Mouse (Mus musculus): ENCODE data around the gene Dbr1. TPM values are rescaled to one million over a fixed set of nuclear protein-coding genes. Genes with fewer than 3 reads are reported as not detected.
A peak's percentile ranks its signal among the peaks of the same experiment; 100 is the strongest.

Gene Dbr1
- polyA plus RNA-seq, 1 experiment from 2014 or later: 26.2 TPM

GRCm38 (mm10) chr9:99624117-99624516 is 48.5 kb downstream of the Dbr1 start:
- no peak for ATAC-seq (ENCODE audit: low FRiP score, low TSS enrichment)
- no peak overlapping the region for H3K4me2 ChIP-seq (ENCODE audit: low read length)
- H3K27me3 ChIP-seq (ENCODE audit: control insufficient read depth, insufficient read depth, low read length): no peaks in the 10 kb centered on the region
- DNase-seq: no peak
- peaks cover 7% of the 10 kb centered on the region; the same call in 1 of the 2 replicates for H3K4me1 ChIP-seq (ENCODE audit: control insufficient read depth, insufficient read depth, low read length)
- H3K27ac ChIP-seq (replicated peaks; ENCODE audit: low read depth, low read length): no peak overlapping the region
- H3K36me3 ChIP-seq (ENCODE audit: control insufficient read depth, insufficient read depth, low read length): no peaks in the 10 kb centered on the region
- 81% methylated on average over 6 of the region's 6 CpGs for WGBS
- H3K9me3 ChIP-seq (ENCODE audit: control insufficient read depth, low read length): no peaks in the 10 kb centered on the region
- H3K4me3 ChIP-seq (replicated peaks; ENCODE audit: low read depth, low read length): no peak overlapping the region
- no peak overlapping the region for H3K9ac ChIP-seq (replicated peaks; ENCODE audit: low read length)

GRCm38 (mm10) chr9:99628581-99628980 is 53.0 kb downstream of the Dbr1 start:
- peak overlapping the region; percentile 59; the same call in 1 of the 2 replicates for H3K4me3 ChIP-seq (replicated peaks; ENCODE audit: low read depth, low read length)
- DNase-seq: no peak

GRCm38 (mm10) chr9:99629281-99630011 is 53.8 kb downstream of the Dbr1 start, which contains the start of gene Dzip1l:
Gene Dzip1l, plus strand, starts transcription at chr9:99629496.
- H3K4me3 ChIP-seq (replicated peaks; ENCODE audit: low read depth, low read length): peak within 1 kb of the TSS; percentile 59
- 0% methylated on average over 44 of the region's 44 CpGs for WGBS
- H3K4me2 ChIP-seq (ENCODE audit: low read length): peak within 1 kb of the TSS; percentile 88
- no peaks in the 10 kb centered on the region for H3K27me3 ChIP-seq (ENCODE audit: control insufficient read depth, insufficient read depth, low read length)
- H3K4me1 ChIP-seq (ENCODE audit: control insufficient read depth, insufficient read depth, low read length): peaks cover 22% of the 10 kb centered on the region
- H3K27ac ChIP-seq (replicated peaks; ENCODE audit: low read depth, low read length): peak within 1 kb of the TSS; percentile 77
- no peaks in the 10 kb centered on the region for H3K9me3 ChIP-seq (ENCODE audit: control insufficient read depth, low read length)
- no peaks in the 10 kb centered on the region for H3K36me3 ChIP-seq (ENCODE audit: control insufficient read depth, insufficient read depth, low read length)
- peak within 1 kb of the TSS; percentile 70 for H3K9ac ChIP-seq (replicated peaks; ENCODE audit: low read length)
- DNase-seq (peak; percentile 90), ATAC-seq (ENCODE audit: low FRiP score, low TSS enrichment) (peak; percentile 91)

More at GRCm38 (mm10) chr9:99628581-99628980, 53.0 kb downstream of the Dbr1 start:
- no peak overlapping the region for H3K27ac ChIP-seq (replicated peaks; ENCODE audit: low read depth, low read length)
- no peak for ATAC-seq (ENCODE audit: low FRiP score, low TSS enrichment)
- H3K4me1 ChIP-seq (ENCODE audit: control insufficient read depth, insufficient read depth, low read length): peaks cover 22% of the 10 kb centered on the region
- H3K9ac ChIP-seq (replicated peaks; ENCODE audit: low read length): peak overlapping the region; percentile 70; the same call in 1 of the 2 replicates
- no peaks in the 10 kb centered on the region for H3K36me3 ChIP-seq (ENCODE audit: control insufficient read depth, insufficient read depth, low read length)
- H3K9me3 ChIP-seq (ENCODE audit: control insufficient read depth, low read length): no peaks in the 10 kb centered on the region
- no peaks in the 10 kb centered on the region for H3K27me3 ChIP-seq (ENCODE audit: control insufficient read depth, insufficient read depth, low read length)
- H3K4me2 ChIP-seq (ENCODE audit: low read length): peak overlapping the region; percentile 88
- 58% methylated on average over 4 of the region's 4 CpGs for WGBS

- DNase-seq (peak; percentile 29), ATAC-seq (ENCODE audit: low FRiP score, low TSS enrichment) (0 out of 2 replicates have a peak, but pooled peaks have one; percentile 1)
- H3K36me3 ChIP-seq (ENCODE audit: control insufficient read depth, insufficient read depth, low read length): no peaks in the 10 kb centered on the region
- peak overlapping the region; percentile 59 for H3K4me3 ChIP-seq (replicated peaks; ENCODE audit: low read depth, low read length)
- H3K4me2 ChIP-seq (ENCODE audit: low read length): peak overlapping the region; percentile 88
- no peaks in the 10 kb centered on the region for H3K27me3 ChIP-seq (ENCODE audit: control insufficient read depth, insufficient read depth, low read length)
- peak overlapping the region; percentile 77 for H3K27ac ChIP-seq (replicated peaks; ENCODE audit: low read depth, low read length)
- no peaks in the 10 kb centered on the region for H3K9me3 ChIP-seq (ENCODE audit: control insufficient read depth, low read length)
- H3K4me1 ChIP-seq (ENCODE audit: control insufficient read depth, insufficient read depth, low read length): peaks cover 22% of the 10 kb centered on the region
- H3K9ac ChIP-seq (replicated peaks; ENCODE audit: low read length): peak overlapping the region; percentile 70
- under 1% methylated on average over 11 of the region's 11 CpGs for WGBS
Observed at GRCm38 (mm10) chr9:99630071-99630470, 54.5 kb downstream of the Dbr1 start.

- H3K9ac ChIP-seq (replicated peaks; ENCODE audit: low read length): peak overlapping the region; percentile 70
- peaks cover 22% of the 10 kb centered on the region for H3K4me1 ChIP-seq (ENCODE audit: control insufficient read depth, insufficient read depth, low read length)
- peak overlapping the region; percentile 59 for H3K4me3 ChIP-seq (replicated peaks; ENCODE audit: low read depth, low read length)
- no peak overlapping the region for H3K27ac ChIP-seq (replicated peaks; ENCODE audit: low read depth, low read length)
- H3K27me3 ChIP-seq (ENCODE audit: control insufficient read depth, insufficient read depth, low read length): no peaks in the 10 kb centered on the region
- no peak for ATAC-seq (ENCODE audit: low FRiP score, low TSS enrichment)
- peak overlapping the region; percentile 88 for H3K4me2 ChIP-seq (ENCODE audit: low read length)
- no peaks in the 10 kb centered on the region for H3K36me3 ChIP-seq (ENCODE audit: control insufficient read depth, insufficient read depth, low read length)
- WGBS: 48% methylated on average over 9 of the region's 9 CpGs
- peak; percentile 6 for DNase-seq
- H3K9me3 ChIP-seq (ENCODE audit: control insufficient read depth, low read length): no peaks in the 10 kb centered on the region
Observed at GRCm38 (mm10) chr9:99630528-99631125, 55.0 kb downstream of the Dbr1 start.

GRCm38 (mm10) chr9:99631781-99632180 is 56.2 kb downstream of the Dbr1 start:
- Histone ChIP-seq H3K4me1 (ENCODE audit: control insufficient read depth, insufficient read depth, low read length) (peaks cover 22% of the 10 kb centered on the region), H3K4me2 (ENCODE audit: low read length) (peak overlapping the region; percentile 31), H3K27ac (replicated peaks; ENCODE audit: low read depth, low read length) (no peak overlapping the region), H3K9me3 (ENCODE audit: control insufficient read depth, low read length) (no peaks in the 10 kb centered on the region), H3K4me3 (replicated peaks; ENCODE audit: low read depth, low read length) (no peak overlapping the region), H3K9ac (replicated peaks; ENCODE audit: low read length) (no peak overlapping the region), H3K36me3 (ENCODE audit: control insufficient read depth, insufficient read depth, low read length) (no peaks in the 10 kb centered on the region), H3K27me3 (ENCODE audit: control insufficient read depth, insufficient read depth, low read length) (no peaks in the 10 kb centered on the region)
- ATAC-seq (ENCODE audit: low FRiP score, low TSS enrichment) (no peak), DNase-seq (peak; percentile 60)
- 13% methylated on average over 2 of the region's 2 CpGs for WGBS

GRCm38 (mm10) chr9:99632264-99632663 is 56.7 kb downstream of the Dbr1 start:
- Histone ChIP-seq H3K27me3 (ENCODE audit: control insufficient read depth, insufficient read depth, low read length) (no peaks in the 10 kb centered on the region), H3K36me3 (ENCODE audit: control insufficient read depth, insufficient read depth, low read length) (peaks cover under 1% of the 10 kb centered on the region; the same call in 1 of the 2 replicates), H3K9me3 (ENCODE audit: control insufficient read depth, low read length) (no peaks in the 10 kb centered on the region), H3K4me3 (replicated peaks; ENCODE audit: low read depth, low read length) (no peak overlapping the region), H3K4me1 (ENCODE audit: control insufficient read depth, insufficient read depth, low read length) (peaks cover 22% of the 10 kb centered on the region), H3K4me2 (ENCODE audit: low read length) (peak overlapping the region; percentile 31), H3K9ac (replicated peaks; ENCODE audit: low read length) (no peak overlapping the region), H3K27ac (replicated peaks; ENCODE audit: low read depth, low read length) (peak overlapping the region; percentile 50)
- DNase-seq: peak; percentile 55
- ATAC-seq (ENCODE audit: low FRiP score, low TSS enrichment): no peak
- WGBS: 21% methylated on average over 8 of the region's 8 CpGs
